Mouse (Mus musculus) midbrain, embryonic 16.5 days (tissue): ENCODE measurements around the gene Ints6. TPM values are rescaled to one million over a fixed set of nuclear protein-coding genes. Genes with fewer than 3 reads are reported as not detected.

ENCODE experiments used
- ATAC-seq: fragments of 200-750 bp; cut with Nextera tagmentation; 2 replicates; pipeline ENCODE4 v1.8.0; 2017; ENCODE audit warnings: moderate TSS enrichment
- H3K27ac ChIP-seq: fragments of 300-500 bp; sonication (generic); 2 replicates; pipeline ENCODE4 v1.5.1; 2014; ENCODE audit warnings: mild to moderate bottlenecking, low read length, mixed read lengths
- H3K27me3 ChIP-seq: fragments of 300-500 bp; sonication (generic); 2 replicates; pipeline ENCODE4 v1.6.1; 2014; ENCODE audit warnings: low read depth, low read length, mixed read lengths; ENCODE audit not compliant: control insufficient read depth, insufficient read depth
- H3K36me3 ChIP-seq: fragments of 300-500 bp; sonication (generic); 2 replicates; pipeline ENCODE4 v1.6.1; 2014; ENCODE audit warnings: mild to moderate bottlenecking, low read length, moderate library complexity, mixed read lengths; ENCODE audit not compliant: control insufficient read depth, insufficient read depth
- H3K4me1 ChIP-seq: fragments of 300-500 bp; sonication (generic); 2 replicates; pipeline ENCODE4 v1.6.1; 2014; ENCODE audit warnings: mild to moderate bottlenecking, low read length, mixed read lengths; ENCODE audit not compliant: control insufficient read depth, insufficient read depth
- H3K4me2 ChIP-seq: fragments of 300-500 bp; sonication (generic); 2 replicates; pipeline ENCODE4 v1.6.1; 2014; ENCODE audit warnings: mild to moderate bottlenecking, low read length, mixed read lengths
- H3K4me3 ChIP-seq: fragments of 300-500 bp; sonication (generic); 2 replicates; pipeline ENCODE4 v1.5.1; 2014; ENCODE audit warnings: low read depth, mild to moderate bottlenecking, low read length, moderate library complexity, mixed read lengths
- H3K9ac ChIP-seq: fragments of 300-500 bp; sonication (generic); 2 replicates; pipeline ENCODE4 v1.6.1; 2014; ENCODE audit warnings: low read depth, low read length, mixed read lengths
- H3K9me3 ChIP-seq: fragments of 300-500 bp; sonication (generic); replicated peaks from 2 replicates; pipeline ENCODE4 v1.6.1; 2014; ENCODE audit warnings: mild to moderate bottlenecking, low read length, mixed read lengths; ENCODE audit not compliant: control insufficient read depth, poor library complexity, severe bottlenecking
- WGBS: fragments of 180-500 bp; shearing (Covaris S2); extraction: QIAGEN DNeasy Blood & Tissue Kit; methylation state at CpG from one replicate; pipeline ENCODE4 v1.1.7; 2014; 5-methylcytosine and 5-hydroxymethylcytosine counted together
- polyA plus RNA-seq: library from polyadenylated mRNA; unstranded; fragments of >200 nt; fragmentation: Nextera tagmentation; extraction: Ambion mirVana; gene quantifications from 2 replicates; pipeline ENCODE4 v1.2.1, GENCODE M21; 2015

Gene Ints6
- polyA plus RNA-seq, 1 experiment from 2014 or later, result 16.2 TPM

DNA sequence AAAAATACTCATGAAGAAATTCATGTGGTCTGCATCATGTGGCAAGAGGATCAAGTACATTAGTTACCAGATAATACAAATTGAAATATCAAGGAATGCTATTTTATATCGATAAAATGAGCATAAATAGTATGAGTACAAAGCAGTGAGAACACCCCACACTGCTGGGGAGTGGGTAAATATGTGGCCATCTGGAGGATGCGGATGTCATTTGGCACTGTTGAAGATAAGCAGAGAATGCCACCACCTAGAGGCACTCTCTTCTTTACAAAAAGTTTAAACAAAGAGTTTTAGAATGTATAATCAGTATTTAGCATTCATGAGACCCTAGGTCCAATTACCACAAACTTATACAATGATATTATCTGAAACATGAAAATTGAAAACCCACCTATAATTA is 42.8 kb downstream of the Ints6 start:
- H3K9me3 ChIP-seq, result no peaks in the 10 kb centered on the region
- no peaks in the 10 kb centered on the region for H3K4me1 ChIP-seq
- H3K4me3 ChIP-seq, result no peak overlapping the region
- 85% methylated on average over 2 of the region's 2 CpGs for WGBS
- no peak overlapping the region for H3K4me2 ChIP-seq
- no peak overlapping the region for H3K27ac ChIP-seq
- H3K27me3 ChIP-seq, result no peaks in the 10 kb centered on the region
- no peak overlapping the region for H3K9ac ChIP-seq
- peaks cover 8% of the 10 kb centered on the region; the same call in 1 of the 2 replicates for H3K36me3 ChIP-seq
- no peak for ATAC-seq

DNA sequence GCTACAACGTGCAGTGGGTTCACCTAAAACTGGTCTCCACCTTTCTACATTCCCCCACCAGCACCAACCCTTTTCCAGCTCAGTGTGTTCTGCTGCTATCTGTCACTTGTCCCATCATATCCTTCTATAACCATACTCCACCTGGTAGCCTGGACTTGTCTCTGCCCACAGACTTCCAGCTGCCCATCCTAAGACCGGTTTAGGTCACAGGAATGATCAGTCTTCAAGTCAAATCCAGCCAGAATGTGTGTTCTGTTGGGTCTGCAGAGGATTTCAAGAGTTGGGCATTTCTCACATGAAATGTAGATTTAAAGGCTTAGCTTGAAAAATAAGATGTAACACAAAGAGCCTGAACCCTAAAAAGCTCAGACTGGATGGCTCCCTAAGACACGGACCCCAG is 87.3 kb downstream of the Ints6 start:
- no peak for ATAC-seq
- no peak overlapping the region for H3K4me3 ChIP-seq
- no peak overlapping the region for H3K4me2 ChIP-seq
- H3K36me3 ChIP-seq, result no peaks in the 10 kb centered on the region
- no peaks in the 10 kb centered on the region for H3K4me1 ChIP-seq
- no peak overlapping the region for H3K27ac ChIP-seq
- H3K9ac ChIP-seq, result no peak overlapping the region
- H3K9me3 ChIP-seq, result no peaks in the 10 kb centered on the region
- no peaks in the 10 kb centered on the region for H3K27me3 ChIP-seq
- WGBS, result 84% methylated on average over 3 of the region's 3 CpGs

DNA sequence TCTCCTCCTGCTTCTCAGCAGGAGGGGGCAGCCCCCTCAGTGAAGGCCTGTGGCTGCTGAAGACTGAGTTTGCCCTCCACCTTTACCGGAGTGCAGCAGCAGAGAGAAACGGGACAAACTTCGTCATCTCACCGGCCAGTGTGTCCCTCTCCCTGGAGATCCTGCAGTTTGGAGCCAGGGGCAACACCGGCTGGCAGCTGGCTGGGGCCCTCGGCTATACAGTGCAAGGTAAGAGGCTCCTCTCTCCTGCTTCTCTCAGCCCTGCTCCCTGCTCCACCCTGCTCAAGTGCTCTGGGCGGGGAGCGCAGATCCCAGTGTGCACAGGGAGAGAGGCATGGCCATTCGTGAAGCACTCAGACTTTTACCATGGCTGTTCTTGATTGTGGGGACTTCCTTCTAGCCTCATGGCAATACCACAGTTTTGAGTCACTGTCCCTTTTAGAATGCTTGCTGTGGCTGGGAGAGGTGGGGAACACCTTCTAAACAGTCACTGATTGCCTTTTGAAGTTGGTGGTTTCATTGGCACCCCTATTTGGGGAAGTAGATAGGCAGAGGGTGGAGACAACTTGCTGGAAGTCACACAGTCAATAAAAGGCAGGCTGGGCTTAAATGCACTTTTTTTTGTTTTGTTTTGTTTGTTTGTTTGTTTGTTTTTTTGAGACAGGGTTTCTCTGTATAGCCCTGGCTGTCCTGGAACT is 95.8 kb downstream of the Ints6 start:
- H3K9me3 ChIP-seq, result no peaks in the 10 kb centered on the region
- ATAC-seq, result no peak
- WGBS, result 43% methylated on average over 9 of the region's 9 CpGs

DNA sequence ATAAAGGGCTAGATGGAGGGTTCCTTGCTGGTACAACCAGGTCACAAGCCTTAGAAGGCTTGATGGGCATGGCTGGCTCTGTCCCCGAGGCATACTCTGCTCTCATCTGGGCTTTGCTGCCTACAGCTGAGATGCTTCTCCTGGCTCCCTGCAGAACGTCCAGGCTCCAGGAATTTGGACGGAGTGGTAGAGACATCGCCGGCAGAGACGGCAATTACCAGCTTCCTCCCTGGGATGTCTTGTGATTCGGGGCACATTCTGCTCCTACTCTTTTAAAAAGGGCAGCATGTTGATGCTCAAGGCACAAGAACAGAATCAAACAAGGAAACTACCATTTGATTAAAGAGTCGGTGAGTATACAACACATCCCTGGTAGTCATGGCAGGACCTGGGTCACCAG is 97.6 kb downstream of the Ints6 start, which contains the start of gene Serpine3:
Gene Serpine3 (plus strand): TSS at position 301 of the 400 bp plus-strand sequence.
- H3K4me3 ChIP-seq, result no peak within 1 kb of the TSS
- H3K4me2 ChIP-seq, result no peak within 1 kb of the TSS
- no peaks in the 10 kb centered on the region for H3K36me3 ChIP-seq
- no peak for ATAC-seq
- 85% methylated on average over 8 of the region's 8 CpGs for WGBS
- H3K9me3 ChIP-seq, result no peaks in the 10 kb centered on the region
- no peaks in the 10 kb centered on the region for H3K27me3 ChIP-seq
- no peak within 1 kb of the TSS for H3K27ac ChIP-seq
- H3K9ac ChIP-seq, result no peak within 1 kb of the TSS
- no peaks in the 10 kb centered on the region for H3K4me1 ChIP-seq

More for the DNA sequence above, 95.8 kb downstream of the Ints6 start:
- Histone ChIP-seq H3K27me3 (no peaks in the 10 kb centered on the region), H3K36me3 (no peaks in the 10 kb centered on the region), H3K4me2 (no peak overlapping the region), H3K9ac (no peak overlapping the region), H3K27ac (no peak overlapping the region), H3K4me3 (no peak overlapping the region), H3K4me1 (no peaks in the 10 kb centered on the region)

DNA sequence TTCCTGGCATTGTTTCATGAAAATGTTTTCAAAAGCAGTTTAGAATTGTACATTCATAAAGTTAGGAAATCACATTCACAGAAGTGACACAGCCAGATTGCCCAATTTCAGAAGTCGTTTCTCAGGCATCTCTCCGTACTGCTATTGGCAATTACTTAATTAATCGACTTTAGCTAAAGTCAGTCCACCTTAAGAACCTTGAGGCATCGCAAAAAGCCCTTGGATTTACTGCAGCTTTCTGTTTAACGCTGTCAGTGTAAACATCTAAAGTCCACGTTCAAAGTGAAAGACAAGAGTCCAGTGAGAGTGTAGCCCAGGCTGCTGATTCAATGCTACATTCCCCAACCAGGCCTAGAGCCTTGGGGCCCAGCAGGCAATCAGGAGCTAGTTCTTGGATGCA is 98.6 kb downstream of the Ints6 start:
- no peaks in the 10 kb centered on the region for H3K36me3 ChIP-seq
- no peak overlapping the region for H3K4me2 ChIP-seq
- H3K4me3 ChIP-seq, result no peak overlapping the region
- no peaks in the 10 kb centered on the region for H3K4me1 ChIP-seq
- no peak overlapping the region for H3K27ac ChIP-seq
- 87% methylated on average over 6 of the region's 6 CpGs for WGBS
- no peak overlapping the region for H3K9ac ChIP-seq
- ATAC-seq, result no peak
- no peaks in the 10 kb centered on the region for H3K27me3 ChIP-seq
- H3K9me3 ChIP-seq, result no peaks in the 10 kb centered on the region

DNA sequence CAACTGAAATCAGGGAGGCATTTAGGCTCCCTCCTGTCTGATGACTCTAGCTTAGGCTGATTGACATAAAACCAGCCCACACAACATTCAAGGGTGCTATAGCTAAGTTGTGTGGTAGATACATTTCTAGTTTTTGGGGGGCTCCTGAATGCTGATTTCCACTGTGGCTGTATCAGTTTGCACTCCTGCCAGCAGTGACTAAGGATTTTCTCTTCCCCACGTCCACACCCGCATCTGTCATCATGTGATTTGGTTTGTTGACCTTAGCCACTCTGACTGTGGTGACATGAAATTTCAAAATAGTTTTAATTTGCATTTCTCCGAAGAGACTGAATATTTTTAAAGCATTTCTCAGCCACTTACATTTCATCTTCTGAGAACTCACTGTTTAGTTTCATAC is 103.5 kb downstream of the Ints6 start:
- no peak for ATAC-seq
- no peak overlapping the region for H3K9ac ChIP-seq
- no peak overlapping the region for H3K4me3 ChIP-seq
- no peak overlapping the region for H3K27ac ChIP-seq
- no peaks in the 10 kb centered on the region for H3K27me3 ChIP-seq
- no peaks in the 10 kb centered on the region for H3K9me3 ChIP-seq
- H3K4me2 ChIP-seq, result no peak overlapping the region
- H3K36me3 ChIP-seq, result no peaks in the 10 kb centered on the region
- WGBS, result 75% methylated on average over 3 of the region's 3 CpGs
- H3K4me1 ChIP-seq, result no peaks in the 10 kb centered on the region

DNA sequence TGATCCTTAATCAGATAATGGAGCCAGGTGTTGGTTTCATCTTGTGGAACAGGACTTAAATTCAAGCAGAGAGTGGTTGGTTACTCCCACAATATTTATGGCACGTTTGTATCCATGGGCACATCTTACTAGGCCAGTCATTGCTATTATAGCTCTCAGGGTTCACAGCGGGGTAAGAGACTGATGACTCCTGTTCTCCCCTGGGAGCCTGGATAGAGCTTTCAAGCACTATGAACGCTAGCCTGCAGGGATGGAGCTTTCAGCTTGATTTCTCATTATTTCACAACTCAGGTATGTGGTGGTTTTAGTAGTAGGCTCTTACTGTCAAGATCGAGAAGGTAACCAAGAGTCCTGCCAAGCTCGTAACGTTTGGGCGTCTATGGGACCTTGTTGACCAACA is 105.0 kb downstream of the Ints6 start:
- Histone ChIP-seq H3K9me3 (no peaks in the 10 kb centered on the region), H3K4me1 (no peaks in the 10 kb centered on the region), H3K4me2 (no peak overlapping the region), H3K4me3 (no peak overlapping the region), H3K9ac (no peak overlapping the region), H3K27ac (no peak overlapping the region), H3K27me3 (no peaks in the 10 kb centered on the region), H3K36me3 (no peaks in the 10 kb centered on the region)
- no peak for ATAC-seq
- WGBS, result 89% methylated on average over 7 of the region's 7 CpGs

DNA sequence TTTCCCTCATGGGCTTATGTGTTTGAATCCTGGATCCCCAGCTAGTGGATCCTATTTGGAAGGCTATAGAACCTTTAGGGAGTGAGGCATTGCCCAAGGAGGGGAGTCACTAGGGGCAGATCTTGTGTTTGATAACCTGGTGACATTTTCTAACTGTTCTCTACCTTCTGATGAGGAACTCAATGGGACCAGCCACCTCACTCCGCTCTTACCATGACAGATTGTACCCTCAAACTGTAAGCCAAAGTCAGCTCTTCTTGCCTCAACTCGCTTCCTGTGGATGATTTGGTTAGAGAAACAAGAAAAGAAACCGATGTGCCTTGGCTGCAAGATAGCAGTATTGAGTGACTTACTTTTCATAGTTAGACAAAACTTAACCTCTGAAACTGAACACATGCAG is 109.2 kb downstream of the Ints6 start:
- ATAC-seq, result no peak
- H3K36me3 ChIP-seq, result no peaks in the 10 kb centered on the region
- H3K9ac ChIP-seq, result no peak overlapping the region
- no peaks in the 10 kb centered on the region for H3K4me1 ChIP-seq
- H3K9me3 ChIP-seq, result no peaks in the 10 kb centered on the region
- no peak overlapping the region for H3K4me2 ChIP-seq
- WGBS, result 92% methylated on average over 3 of the region's 3 CpGs
- no peak overlapping the region for H3K27ac ChIP-seq
- H3K4me3 ChIP-seq, result no peak overlapping the region
- no peaks in the 10 kb centered on the region for H3K27me3 ChIP-seq

DNA sequence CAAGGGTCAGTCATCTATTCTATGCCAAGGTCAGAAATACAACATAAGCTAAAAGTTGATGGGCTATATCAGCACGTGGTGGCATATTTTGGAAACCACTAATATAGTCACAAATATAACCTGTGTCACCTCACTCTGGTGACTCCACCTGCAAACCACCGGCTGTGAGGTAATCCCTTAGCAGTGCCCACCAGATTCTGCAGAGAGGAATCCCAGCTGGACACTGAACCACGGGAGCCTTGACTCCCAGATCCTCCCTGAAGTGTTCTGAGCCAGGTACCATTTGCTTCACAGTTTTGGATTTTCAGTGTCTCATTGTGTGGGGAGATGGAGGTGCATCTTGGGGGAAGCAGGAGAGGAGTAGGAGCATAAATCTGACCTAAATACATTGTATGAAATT is 110.6 kb downstream of the Ints6 start:
- WGBS, result 69% methylated on average over 3 of the region's 3 CpGs
- Histone ChIP-seq H3K9me3 (no peaks in the 10 kb centered on the region), H3K4me3 (no peak overlapping the region), H3K27me3 (no peaks in the 10 kb centered on the region), H3K4me2 (no peak overlapping the region), H3K9ac (no peak overlapping the region), H3K36me3 (no peaks in the 10 kb centered on the region), H3K27ac (no peak overlapping the region), H3K4me1 (no peaks in the 10 kb centered on the region)
- no peak for ATAC-seq
